Mouse (Mus musculus) forebrain, embryonic 13.5 days (tissue): ENCODE data around the gene Polr3f. TPM values are rescaled to one million over a fixed set of nuclear protein-coding genes. Genes with fewer than 3 reads are reported as not detected.

Experiments
- ATAC-seq: fragments of 200-750 bp; cut with Nextera tagmentation; 2 replicates; pipeline ENCODE4 v1.8.0; 2017
- H3K27ac ChIP-seq: fragments of 300-500 bp; sonication (generic); 2 replicates; pipeline ENCODE4 v1.5.1; 2015; ENCODE audit warnings: inconsistent platforms, mild to moderate bottlenecking, moderate library complexity
- H3K27me3 ChIP-seq: fragments of 300-500 bp; sonication (generic); 2 replicates; pipeline ENCODE4 v1.6.1; 2015; ENCODE audit warnings: mild to moderate bottlenecking, inconsistent platforms
- H3K36me3 ChIP-seq: fragments of 300-500 bp; sonication (generic); 2 replicates; pipeline ENCODE4 v1.6.1; 2015; ENCODE audit warnings: mild to moderate bottlenecking, inconsistent platforms; ENCODE audit not compliant: poor library complexity, severe bottlenecking
- H3K4me1 ChIP-seq: fragments of 300-500 bp; sonication (generic); 2 replicates; pipeline ENCODE4 v1.6.1; 2015; ENCODE audit warnings: inconsistent platforms
- H3K4me2 ChIP-seq: fragments of 300-500 bp; sonication (generic); 2 replicates; pipeline ENCODE4 v1.6.1; 2015; ENCODE audit warnings: inconsistent platforms, mild to moderate bottlenecking, moderate library complexity
- H3K4me3 ChIP-seq: fragments of 300-500 bp; sonication (generic); 2 replicates; pipeline ENCODE4 v1.5.1; 2015; ENCODE audit warnings: mild to moderate bottlenecking, inconsistent platforms
- H3K9ac ChIP-seq: fragments of 300-500 bp; sonication (generic); 2 replicates; pipeline ENCODE4 v1.6.1; 2015; ENCODE audit warnings: mild to moderate bottlenecking, inconsistent platforms
- H3K9me3 ChIP-seq: fragments of 300-500 bp; sonication (generic); replicated peaks from 2 replicates; pipeline ENCODE4 v1.6.1; 2016; ENCODE audit warnings: inconsistent platforms
- WGBS: fragments of 180-500 bp; shearing (Covaris S2); methylation state at CpG from one replicate; pipeline ENCODE4 v1.1.7; 2015; 5-methylcytosine and 5-hydroxymethylcytosine counted together
- polyA plus RNA-seq: library from polyadenylated mRNA; unstranded; fragments of >200 nt; fragmentation: Nextera tagmentation; extraction: Ambion mirVana; gene quantifications from 2 replicates; pipeline ENCODE4 v1.2.1, GENCODE M21; 2015

The Polr3f gene
- polyA plus RNA-seq, 1 experiment from 2014 or later = 33.4 TPM

GRCm38 (mm10) chr2:144541246-144541645 lies 13.7 kb downstream of the Polr3f start:
- H3K36me3 ChIP-seq = peaks cover 86% of the 10 kb centered on the region
- ATAC-seq = no peak
- H3K9me3 ChIP-seq = no peaks in the 10 kb centered on the region
- H3K27ac ChIP-seq = no peak overlapping the region
- H3K4me2 ChIP-seq = no peak overlapping the region
- no peak overlapping the region for H3K4me3 ChIP-seq
- WGBS = 89% methylated on average over 4 of the region's 4 CpGs
- H3K4me1 ChIP-seq = no peaks in the 10 kb centered on the region
- H3K9ac ChIP-seq = no peak overlapping the region
- no peaks in the 10 kb centered on the region for H3K27me3 ChIP-seq

- WGBS = 94% methylated on average over 6 of the region's 6 CpGs
- no peak overlapping the region for H3K4me2 ChIP-seq
- no peak overlapping the region for H3K27ac ChIP-seq
- H3K4me1 ChIP-seq = no peaks in the 10 kb centered on the region
- ATAC-seq = no peak
- H3K36me3 ChIP-seq = peaks cover 81% of the 10 kb centered on the region
- no peaks in the 10 kb centered on the region for H3K9me3 ChIP-seq
- no peaks in the 10 kb centered on the region for H3K27me3 ChIP-seq
- H3K4me3 ChIP-seq = no peak overlapping the region
- no peak overlapping the region for H3K9ac ChIP-seq
Observed at GRCm38 (mm10) chr2:144543670-144544069, 16.2 kb downstream of the Polr3f start.

- H3K27me3 ChIP-seq = no peaks in the 10 kb centered on the region
- 84% methylated on average over 6 of the region's 6 CpGs for WGBS
- peaks cover 6% of the 10 kb centered on the region; the same call in 1 of the 2 replicates for H3K4me1 ChIP-seq
- no peak overlapping the region for H3K4me2 ChIP-seq
- no peak for ATAC-seq
- no peak overlapping the region for H3K27ac ChIP-seq
- no peak overlapping the region for H3K4me3 ChIP-seq
- H3K9me3 ChIP-seq = no peaks in the 10 kb centered on the region
- no peak overlapping the region for H3K9ac ChIP-seq
- H3K36me3 ChIP-seq = peaks cover 71% of the 10 kb centered on the region
Observed at GRCm38 (mm10) chr2:144544630-144545029, 17.1 kb downstream of the Polr3f start.

GRCm38 (mm10) chr2:144545061-144545460 lies 17.5 kb downstream of the Polr3f start:
- Histone ChIP-seq H3K9me3 (no peaks in the 10 kb centered on the region), H3K36me3 (peaks cover 67% of the 10 kb centered on the region), H3K4me1 (peaks cover 10% of the 10 kb centered on the region), H3K4me2 (no peak overlapping the region), H3K9ac (no peak overlapping the region), H3K4me3 (no peak overlapping the region), H3K27me3 (no peaks in the 10 kb centered on the region), H3K27ac (no peak overlapping the region)
- ATAC-seq = no peak
- WGBS = 88% methylated on average over 2 of the region's 2 CpGs

GRCm38 (mm10) chr2:144545481-144545880 lies 18.0 kb downstream of the Polr3f start:
- Histone ChIP-seq H3K4me1 (peaks cover 10% of the 10 kb centered on the region), H3K4me2 (no peak overlapping the region), H3K27me3 (no peaks in the 10 kb centered on the region), H3K9ac (no peak overlapping the region), H3K36me3 (peaks cover 63% of the 10 kb centered on the region), H3K27ac (no peak overlapping the region), H3K9me3 (no peaks in the 10 kb centered on the region), H3K4me3 (no peak overlapping the region)
- no peak for ATAC-seq
- WGBS = 74% methylated on average over 1 of the region's 1 CpGs

- H3K9me3 ChIP-seq = no peaks in the 10 kb centered on the region
- no peak for ATAC-seq
- no peak overlapping the region for H3K4me2 ChIP-seq
- peaks cover 51% of the 10 kb centered on the region for H3K36me3 ChIP-seq
- no peak overlapping the region; the same call in 1 of the 2 replicates for H3K9ac ChIP-seq
- no peaks in the 10 kb centered on the region for H3K27me3 ChIP-seq
- WGBS = 79% methylated on average over 4 of the region's 4 CpGs
- H3K4me3 ChIP-seq = no peak overlapping the region
- no peak overlapping the region for H3K27ac ChIP-seq
- peaks cover 10% of the 10 kb centered on the region for H3K4me1 ChIP-seq
Observed at GRCm38 (mm10) chr2:144547559-144547958, 20.0 kb downstream of the Polr3f start.

GRCm38 (mm10) chr2:144550529-144550928 lies 23.0 kb downstream of the Polr3f start, which contains the start of gene Rbbp9:
Gene Rbbp9 (minus strand): TSS chr2:144550869.
- Histone ChIP-seq H3K4me3 (peak within 1 kb of the TSS; percentile 73), H3K4me1 (peaks cover 16% of the 10 kb centered on the region), H3K36me3 (peaks cover 23% of the 10 kb centered on the region), H3K27me3 (no peaks in the 10 kb centered on the region), H3K27ac (peak within 1 kb of the TSS; percentile 83), H3K9ac (peak within 1 kb of the TSS; percentile 88), H3K9me3 (no peaks in the 10 kb centered on the region), H3K4me2 (peak within 1 kb of the TSS; percentile 70)
- ATAC-seq = peak; percentile 98
- under 1% methylated on average over 17 of the region's 17 CpGs for WGBS

GRCm38 (mm10) chr2:144553905-144554304 lies 26.4 kb downstream of the Polr3f start:
- Histone ChIP-seq H3K36me3 (no peaks in the 10 kb centered on the region), H3K4me3 (no peak overlapping the region), H3K4me1 (peaks cover 32% of the 10 kb centered on the region), H3K27me3 (no peaks in the 10 kb centered on the region), H3K9me3 (no peaks in the 10 kb centered on the region), H3K9ac (no peak overlapping the region), H3K27ac (no peak overlapping the region), H3K4me2 (no peak overlapping the region)
- WGBS = 88% methylated on average over 3 of the region's 3 CpGs
- no peak for ATAC-seq

GRCm38 (mm10) chr2:144555286-144555819 lies 27.8 kb downstream of the Polr3f start:
- Histone ChIP-seq H3K36me3 (peaks cover 9% of the 10 kb centered on the region), H3K4me3 (peak overlapping the region; percentile 84), H3K4me2 (peak overlapping the region; percentile 71), H3K27me3 (no peaks in the 10 kb centered on the region), H3K27ac (peak overlapping the region; percentile 79), H3K4me1 (peaks cover 22% of the 10 kb centered on the region), H3K9ac (peak overlapping the region; percentile 76), H3K9me3 (no peaks in the 10 kb centered on the region)
- ATAC-seq = no peak
- 2% methylated on average over 14 of the region's 14 CpGs for WGBS

- H3K36me3 ChIP-seq = peaks cover 9% of the 10 kb centered on the region
- H3K4me3 ChIP-seq = peak within 1 kb of the TSS; percentile 84
- H3K9ac ChIP-seq = peak within 1 kb of the TSS; percentile 80
- whole genome bisulfite sequencing = under 1% methylated on average over 44 of the region's 44 CpGs
- peaks cover 22% of the 10 kb centered on the region for H3K4me1 ChIP-seq
- H3K4me2 ChIP-seq = peak within 1 kb of the TSS; percentile 71
- H3K27ac ChIP-seq = peak within 1 kb of the TSS; percentile 79
- no peaks in the 10 kb centered on the region for H3K9me3 ChIP-seq
- peak; percentile 99 for ATAC-seq
- no peaks in the 10 kb centered on the region for H3K27me3 ChIP-seq
Observed at GRCm38 (mm10) chr2:144555820-144556552, 28.5 kb downstream of the Polr3f start, which contains the start of gene Sec23b. Gene Sec23b (plus strand): TSS chr2:144556229.

- Histone ChIP-seq H3K27ac (no peak overlapping the region), H3K4me1 (no peaks in the 10 kb centered on the region), H3K27me3 (no peaks in the 10 kb centered on the region), H3K4me3 (no peak overlapping the region), H3K9me3 (peaks cover 3% of the 10 kb centered on the region; the same call in 1 of the 2 replicates), H3K4me2 (no peak overlapping the region), H3K9ac (no peak overlapping the region), H3K36me3 (peaks cover 58% of the 10 kb centered on the region)
- no peak for ATAC-seq
- 87% methylated on average over 4 of the region's 4 CpGs for WGBS
Observed at GRCm38 (mm10) chr2:144588723-144589122, 61.2 kb downstream of the Polr3f start.
